Mouse (Mus musculus): ENCODE data around the gene Gm10135. TPM values are rescaled to one million over a fixed set of nuclear protein-coding genes. Genes with fewer than 3 reads are reported as not detected.
A peak's percentile ranks its signal among the peaks of the same experiment; 100 is the strongest.

Gm10135 gene
- polyA plus RNA-seq, 1 experiment: not detected

GRCm38 (mm10) chr5:72992474-72992873 lies 18.0 kb upstream of the Gm10135 start:
- no peak for DNase-seq
- Histone ChIP-seq H3K27ac (ENCODE audit: control insufficient read depth, insufficient read depth, low read length) (no peak overlapping the region), H3K36me3 (ENCODE audit: control insufficient read depth, insufficient read depth, low read length) (no peaks in the 10 kb centered on the region), H3K27me3 (ENCODE audit: control insufficient read depth, insufficient read depth, low read length) (no peaks in the 10 kb centered on the region), H3K4me1 (replicated peaks; ENCODE audit: control insufficient read depth, insufficient read depth, low read length) (no peaks in the 10 kb centered on the region), H3K4me3 (ENCODE audit: control insufficient read depth, insufficient read depth, low read length) (no peak overlapping the region)
- 95% methylated on average over 1 of the region's 1 CpGs for WGBS
- TF ChIP-seq POLR2A (IDR thresholded peaks at IDR 0.05; ENCODE audit: control insufficient read depth, extremely low read depth, insufficient read depth, low read length, poor library complexity): no peak
- no peak for TF ChIP-seq CTCF (IDR thresholded peaks at IDR 0.05; ENCODE audit: borderline replicate concordance, control insufficient read depth, extremely low read depth, insufficient read depth, low read length, poor library complexity)

DNA sequence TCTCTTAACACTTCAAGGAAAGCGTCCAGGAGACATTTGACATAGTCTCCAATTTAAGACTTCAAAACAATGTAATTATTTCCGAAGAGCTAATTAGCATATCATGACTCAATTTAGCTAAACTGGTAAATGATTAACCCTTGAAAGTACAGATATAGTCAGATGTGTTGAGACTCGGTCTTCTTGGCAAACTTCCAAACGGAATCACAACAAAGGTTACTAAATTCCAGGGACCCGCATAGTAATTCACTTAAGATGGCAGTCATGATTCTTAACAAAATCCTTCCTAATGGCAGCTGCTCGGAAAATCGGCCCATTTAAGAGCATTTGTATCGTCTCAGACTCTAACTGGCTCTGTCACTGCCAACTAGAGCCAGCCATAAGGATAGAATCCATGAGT lies 15.3 kb upstream of the Gm10135 start:
- Histone ChIP-seq H3K27ac (ENCODE audit: control insufficient read depth, insufficient read depth, low read length) (no peak overlapping the region), H3K27me3 (ENCODE audit: control insufficient read depth, insufficient read depth, low read length) (no peaks in the 10 kb centered on the region), H3K36me3 (ENCODE audit: control insufficient read depth, insufficient read depth, low read length) (no peaks in the 10 kb centered on the region), H3K4me3 (ENCODE audit: control insufficient read depth, insufficient read depth, low read length) (no peak overlapping the region), H3K4me1 (replicated peaks; ENCODE audit: control insufficient read depth, insufficient read depth, low read length) (no peaks in the 10 kb centered on the region)
- TF ChIP-seq POLR2A (IDR thresholded peaks at IDR 0.05; ENCODE audit: control insufficient read depth, extremely low read depth, insufficient read depth, low read length, poor library complexity) (no peak), CTCF (IDR thresholded peaks at IDR 0.05; ENCODE audit: borderline replicate concordance, control insufficient read depth, extremely low read depth, insufficient read depth, low read length, poor library complexity) (no peak)
- no peak for DNase-seq
- WGBS: 92% methylated on average over 8 of the region's 8 CpGs

GRCm38 (mm10) chr5:72987786-72988185 lies 13.3 kb upstream of the Gm10135 start:
- Histone ChIP-seq H3K36me3 (ENCODE audit: control insufficient read depth, insufficient read depth, low read length) (no peaks in the 10 kb centered on the region), H3K27me3 (ENCODE audit: control insufficient read depth, insufficient read depth, low read length) (no peaks in the 10 kb centered on the region), H3K4me3 (ENCODE audit: control insufficient read depth, insufficient read depth, low read length) (no peak overlapping the region), H3K27ac (ENCODE audit: control insufficient read depth, insufficient read depth, low read length) (no peak overlapping the region), H3K4me1 (replicated peaks; ENCODE audit: control insufficient read depth, insufficient read depth, low read length) (no peaks in the 10 kb centered on the region)
- DNase-seq: no peak
- TF ChIP-seq POLR2A (IDR thresholded peaks at IDR 0.05; ENCODE audit: control insufficient read depth, extremely low read depth, insufficient read depth, low read length, poor library complexity) (no peak), CTCF (IDR thresholded peaks at IDR 0.05; ENCODE audit: borderline replicate concordance, control insufficient read depth, extremely low read depth, insufficient read depth, low read length, poor library complexity) (no peak)
- WGBS: 96% methylated on average over 7 of the region's 7 CpGs

DNA sequence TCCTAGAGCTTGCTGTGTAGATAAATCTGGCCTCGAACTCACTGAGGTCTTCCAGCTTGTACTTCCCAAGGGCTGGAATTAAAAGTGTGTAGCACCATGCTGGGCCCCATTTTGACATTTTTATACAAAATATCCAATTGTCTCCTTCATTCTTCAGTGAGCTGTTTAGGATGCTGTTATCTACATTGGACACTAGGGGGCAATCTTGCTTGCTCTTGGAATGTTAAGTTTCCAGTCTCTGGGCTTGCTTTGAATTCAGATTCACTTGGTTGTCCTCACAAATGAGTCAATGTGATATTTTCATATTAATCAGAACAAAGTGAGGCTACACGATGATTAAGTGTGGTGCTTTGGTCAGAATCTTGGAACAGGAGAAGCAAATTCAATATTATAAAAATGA lies 9.6 kb upstream of the Gm10135 start:
- 9% methylated on average over 2 of the region's 2 CpGs for WGBS
- Histone ChIP-seq H3K27ac (ENCODE audit: control insufficient read depth, insufficient read depth, low read length) (no peak overlapping the region), H3K27me3 (ENCODE audit: control insufficient read depth, insufficient read depth, low read length) (no peaks in the 10 kb centered on the region), H3K4me1 (replicated peaks; ENCODE audit: control insufficient read depth, insufficient read depth, low read length) (no peaks in the 10 kb centered on the region), H3K4me3 (ENCODE audit: control insufficient read depth, insufficient read depth, low read length) (no peak overlapping the region), H3K36me3 (ENCODE audit: control insufficient read depth, insufficient read depth, low read length) (no peaks in the 10 kb centered on the region)
- peak; percentile 10 for DNase-seq
- TF ChIP-seq CTCF (IDR thresholded peaks at IDR 0.05; ENCODE audit: borderline replicate concordance, control insufficient read depth, extremely low read depth, insufficient read depth, low read length, poor library complexity) (no peak), POLR2A (IDR thresholded peaks at IDR 0.05; ENCODE audit: control insufficient read depth, extremely low read depth, insufficient read depth, low read length, poor library complexity) (no peak)

DNA sequence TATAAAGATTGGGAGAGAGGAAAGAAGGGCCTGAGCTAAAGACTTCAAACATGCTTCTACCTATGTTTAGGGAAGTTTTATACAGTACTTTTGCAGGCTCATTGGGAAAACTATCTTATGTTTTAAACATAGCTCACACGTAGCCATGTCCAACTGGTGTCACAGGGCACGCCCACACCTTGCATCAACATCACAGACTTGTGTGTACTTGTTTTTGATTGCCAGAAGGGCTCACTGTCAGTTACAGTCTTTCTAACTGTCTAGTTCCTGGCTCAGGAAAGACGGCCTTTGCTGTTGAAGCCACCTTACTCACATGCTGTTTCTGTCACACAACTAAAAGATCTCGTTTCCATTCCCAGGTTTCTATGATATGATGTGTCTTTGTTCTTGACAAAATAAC lies 2.0 kb upstream of the Gm10135 start:
- no peaks in the 10 kb centered on the region for H3K27me3 ChIP-seq (ENCODE audit: control insufficient read depth, insufficient read depth, low read length)
- no peak for TF ChIP-seq CTCF (IDR thresholded peaks at IDR 0.05; ENCODE audit: borderline replicate concordance, control insufficient read depth, extremely low read depth, insufficient read depth, low read length, poor library complexity)
- TF ChIP-seq POLR2A (IDR thresholded peaks at IDR 0.05; ENCODE audit: control insufficient read depth, extremely low read depth, insufficient read depth, low read length, poor library complexity): no peak
- no peak for DNase-seq
- H3K27ac ChIP-seq (ENCODE audit: control insufficient read depth, insufficient read depth, low read length): no peak overlapping the region
- H3K36me3 ChIP-seq (ENCODE audit: control insufficient read depth, insufficient read depth, low read length): peaks cover 21% of the 10 kb centered on the region; the same call in 1 of the 2 replicates
- H3K4me3 ChIP-seq (ENCODE audit: control insufficient read depth, insufficient read depth, low read length): no peak overlapping the region
- no peaks in the 10 kb centered on the region for H3K4me1 ChIP-seq (replicated peaks; ENCODE audit: control insufficient read depth, insufficient read depth, low read length)
- 96% methylated on average over 4 of the region's 4 CpGs for WGBS

DNA sequence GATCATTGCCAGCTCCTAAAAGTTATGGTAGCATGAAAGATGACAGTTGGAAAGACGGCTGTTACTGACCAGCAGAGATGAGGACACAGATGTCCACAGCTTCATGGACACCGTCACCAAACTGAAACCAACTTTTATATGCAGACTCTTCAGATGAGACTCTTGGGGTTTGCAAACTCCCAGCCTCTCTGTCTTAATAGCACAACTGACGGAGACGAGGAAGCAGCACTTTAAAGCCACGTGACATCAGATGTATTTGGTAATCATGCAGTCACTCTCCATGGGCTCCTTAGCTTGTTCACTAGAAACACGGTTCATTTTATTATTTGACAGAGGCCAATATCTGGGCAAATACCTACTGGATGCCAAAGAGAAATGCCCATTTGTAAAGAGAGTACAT lies 1.5 kb upstream of the Gm10135 start:
- no peak for DNase-seq
- Histone ChIP-seq H3K27me3 (ENCODE audit: control insufficient read depth, insufficient read depth, low read length) (no peaks in the 10 kb centered on the region), H3K36me3 (ENCODE audit: control insufficient read depth, insufficient read depth, low read length) (peaks cover 21% of the 10 kb centered on the region; the same call in 1 of the 2 replicates), H3K4me3 (ENCODE audit: control insufficient read depth, insufficient read depth, low read length) (no peak overlapping the region), H3K27ac (ENCODE audit: control insufficient read depth, insufficient read depth, low read length) (no peak overlapping the region), H3K4me1 (replicated peaks; ENCODE audit: control insufficient read depth, insufficient read depth, low read length) (no peaks in the 10 kb centered on the region)
- 95% methylated on average over 6 of the region's 6 CpGs for WGBS
- TF ChIP-seq POLR2A (IDR thresholded peaks at IDR 0.05; ENCODE audit: control insufficient read depth, extremely low read depth, insufficient read depth, low read length, poor library complexity) (no peak), CTCF (IDR thresholded peaks at IDR 0.05; ENCODE audit: borderline replicate concordance, control insufficient read depth, extremely low read depth, insufficient read depth, low read length, poor library complexity) (no peak)

GRCm38 (mm10) chr5:72972934-72973333 lies 1.6 kb downstream of the Gm10135 start:
- H3K4me1 ChIP-seq (replicated peaks; ENCODE audit: control insufficient read depth, insufficient read depth, low read length): no peaks in the 10 kb centered on the region
- peaks cover 21% of the 10 kb centered on the region; the same call in 1 of the 2 replicates for H3K36me3 ChIP-seq (ENCODE audit: control insufficient read depth, insufficient read depth, low read length)
- TF ChIP-seq POLR2A (IDR thresholded peaks at IDR 0.05; ENCODE audit: control insufficient read depth, extremely low read depth, insufficient read depth, low read length, poor library complexity) (no peak), CTCF (IDR thresholded peaks at IDR 0.05; ENCODE audit: borderline replicate concordance, control insufficient read depth, extremely low read depth, insufficient read depth, low read length, poor library complexity) (no peak)
- no peak for DNase-seq
- 93% methylated on average over 5 of the region's 5 CpGs for WGBS
- H3K27me3 ChIP-seq (ENCODE audit: control insufficient read depth, insufficient read depth, low read length): no peaks in the 10 kb centered on the region
- H3K4me3 ChIP-seq (ENCODE audit: control insufficient read depth, insufficient read depth, low read length): no peak overlapping the region
- H3K27ac ChIP-seq (ENCODE audit: control insufficient read depth, insufficient read depth, low read length): no peak overlapping the region

Data from thymus, adult 2 months (tissue).